Mouse (Mus musculus) CH12F3 (cell line): ENCODE measurements around the gene Gm2832.
"Not testable (repeated sequence)": the region's sequence is repeated elsewhere in the genome, so short reads cannot be mapped to it uniquely, and the experiment has no call there.

Experiments
- in situ Hi-C: fragments of 300-500 bp; cut with MboI; formaldehyde crosslinking; loops from 2 replicates; pipeline ENCODE4 v1.14.3; 2020; ENCODE audit warnings: low sequenced_read_pairs

The Gm2832 gene

DNA sequence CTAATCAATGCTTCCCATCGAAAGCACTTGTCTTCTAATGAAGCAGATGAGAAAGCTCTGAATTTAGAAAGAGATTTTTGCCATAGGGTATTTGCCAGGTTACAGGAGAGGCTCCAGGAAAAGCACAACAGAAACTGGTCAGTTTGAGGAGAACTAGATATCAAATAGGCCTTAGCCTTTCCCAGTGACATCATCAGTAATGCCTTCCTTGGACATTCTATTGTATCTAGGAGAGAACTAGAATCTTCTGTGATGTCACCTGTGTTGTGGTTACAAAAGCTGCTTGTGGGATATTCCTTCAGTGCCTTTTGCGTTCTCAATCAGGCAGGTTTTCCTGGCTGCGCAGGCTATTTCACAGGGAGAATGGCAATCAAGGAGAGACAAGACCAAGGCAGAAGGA lies at the start of gene Gm2832:
Gene Gm2832 (plus strand): TSS at position 301 of the 400 bp plus-strand sequence.
- in situ Hi-C loops, result not testable (repeated sequence)

- in situ Hi-C loops, result not testable (repeated sequence)
Measured at GRCm38 (mm10) chr14:41263296-41263695, 15.3 kb upstream of the Gm2832 start.

- in situ Hi-C loops, result not testable (repeated sequence)
Measured at GRCm38 (mm10) chr14:41263853-41264755, 14.5 kb upstream of the Gm2832 start.

DNA sequence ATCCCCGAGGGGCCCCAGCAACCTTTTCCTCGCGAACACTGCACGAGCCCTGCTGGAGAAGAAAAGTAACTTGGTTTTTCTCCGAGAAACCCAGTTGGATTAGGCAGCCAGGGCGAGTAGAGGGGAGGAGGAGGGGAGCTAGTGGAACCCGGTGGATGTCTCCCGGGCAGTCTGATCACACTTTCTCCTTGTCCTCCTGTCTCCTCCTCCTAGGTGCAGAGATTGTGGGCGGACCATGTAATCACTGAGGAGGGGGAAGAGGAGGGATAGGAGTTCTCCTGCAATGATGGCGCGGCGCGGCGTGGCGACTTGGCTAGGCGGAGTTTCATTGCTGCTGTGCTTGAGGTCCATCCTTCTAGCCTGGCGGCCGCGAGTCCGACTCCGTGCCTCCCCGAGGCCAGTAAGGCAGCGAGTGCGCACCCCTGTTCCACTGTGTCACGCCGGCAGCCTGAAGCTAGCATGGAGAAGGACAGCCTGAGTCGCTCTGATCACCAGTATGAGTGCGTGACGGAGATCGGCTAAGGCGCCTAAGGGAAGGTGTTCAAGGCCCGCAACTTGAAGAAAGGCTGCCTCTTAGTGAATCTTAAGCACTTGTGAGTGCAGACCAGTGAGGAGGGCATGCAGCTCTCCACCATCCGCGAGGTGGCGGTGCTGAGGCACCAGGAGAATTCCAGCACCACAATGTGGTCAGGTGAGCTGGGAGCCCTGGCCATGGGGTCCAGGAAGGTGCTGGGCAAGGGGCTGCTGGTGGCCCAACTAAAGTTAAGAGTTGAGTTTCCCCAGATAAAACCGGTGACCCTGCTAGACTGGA lies 13.6 kb upstream of the Gm2832 start:
- in situ Hi-C loops, result not testable (repeated sequence)

GRCm38 (mm10) chr14:41285965-41286364 lies 7.4 kb downstream of the Gm2832 start:
- in situ Hi-C loops, result not testable (repeated sequence)
